Mouse (Mus musculus) embryonic facial prominence, embryonic 14.5 days (tissue): Measurements from ENCODE around the gene Tspan12. TPM values are rescaled to one million over a fixed set of nuclear protein-coding genes. Genes with fewer than 3 reads are reported as not detected.

Source experiments
- polyA plus RNA-seq: library from polyadenylated mRNA; unstranded; fragments of >200 nt; fragmentation: Nextera tagmentation; extraction: Ambion mirVana; gene quantifications from 2 replicates; pipeline ENCODE4 v1.2.1, GENCODE M21; 2014

Gene Tspan12
- polyA plus RNA-seq, 1 experiment from 2014 or later = 52.8 TPM

Other genes with a start within 250 kb of the Tspan12 start
- 44.2 and 50.0 TPM in 2 replicates for gene Ing3, start 97.1 kb upstream of the Tspan12 start, polyA plus RNA-seq
- gene Cped1, start 133.4 kb upstream of the Tspan12 start, polyA plus RNA-seq = 25.0 and 29.2 TPM in 2 replicates